Mouse (Mus musculus): ENCODE results near the gene Tmbim4.

Tmbim4 gene

GRCm38 (mm10) chr10:120201131-120201921, at the start of gene Tmbim4:
Tmbim4 (plus strand) TSS chr10:120201590.
- peak; percentile 72 for DNase-seq (ENCODE audit: low read depth, low spot score)

GRCm38 (mm10) chr10:120151672-120152071, 49.7 kb upstream of the Tmbim4 start:
- DNase-seq (ENCODE audit: low read depth, low spot score), result no peak

- no peak for DNase-seq (ENCODE audit: low read depth, low spot score)
Observed at GRCm38 (mm10) chr10:120153911-120154310, 47.5 kb upstream of the Tmbim4 start.

- no peak for DNase-seq (ENCODE audit: low read depth, low spot score)
Observed at GRCm38 (mm10) chr10:120160533-120160932, 40.9 kb upstream of the Tmbim4 start.

GRCm38 (mm10) chr10:120162840-120163239, 38.5 kb upstream of the Tmbim4 start:
- DNase-seq (ENCODE audit: low read depth, low spot score), result no peak

- no peak for DNase-seq (ENCODE audit: low read depth, low spot score)
Observed at GRCm38 (mm10) chr10:120163490-120163889, 37.9 kb upstream of the Tmbim4 start.

GRCm38 (mm10) chr10:120164931-120165792, 36.2 kb upstream of the Tmbim4 start:
- DNase-seq (ENCODE audit: low read depth, low spot score), result no peak

GRCm38 (mm10) chr10:120165793-120166503, 35.4 kb upstream of the Tmbim4 start:
- no peak for DNase-seq (ENCODE audit: low read depth, low spot score)

- no peak for DNase-seq (ENCODE audit: low read depth, low spot score)
Observed at GRCm38 (mm10) chr10:120168070-120168469, 33.3 kb upstream of the Tmbim4 start.

GRCm38 (mm10) chr10:120169064-120169463, 32.3 kb upstream of the Tmbim4 start:
- no peak for DNase-seq (ENCODE audit: low read depth, low spot score)

GRCm38 (mm10) chr10:120169841-120170240, 31.5 kb upstream of the Tmbim4 start:
- no peak for DNase-seq (ENCODE audit: low read depth, low spot score)

GRCm38 (mm10) chr10:120170277-120170676, 31.1 kb upstream of the Tmbim4 start:
- no peak for DNase-seq (ENCODE audit: low read depth, low spot score)

- DNase-seq (ENCODE audit: low read depth, low spot score), result no peak
Observed at GRCm38 (mm10) chr10:120171340-120171739, 30.1 kb upstream of the Tmbim4 start.

- DNase-seq (ENCODE audit: low read depth, low spot score), result no peak
Observed at GRCm38 (mm10) chr10:120174192-120174705, 27.1 kb upstream of the Tmbim4 start.

GRCm38 (mm10) chr10:120182887-120183286, 18.5 kb upstream of the Tmbim4 start:
- peak; percentile 58 for DNase-seq (ENCODE audit: low read depth, low spot score)

GRCm38 (mm10) chr10:120183342-120183741, 18.0 kb upstream of the Tmbim4 start:
- DNase-seq (ENCODE audit: low read depth, low spot score), result no peak

- no peak for DNase-seq (ENCODE audit: low read depth, low spot score)
Observed at GRCm38 (mm10) chr10:120188513-120188912, 12.9 kb upstream of the Tmbim4 start.

- peak; percentile 35 for DNase-seq (ENCODE audit: low read depth, low spot score)
Observed at GRCm38 (mm10) chr10:120189276-120189675, 12.1 kb upstream of the Tmbim4 start.

GRCm38 (mm10) chr10:120189782-120190181, 11.6 kb upstream of the Tmbim4 start:
- DNase-seq (ENCODE audit: low read depth, low spot score), result no peak

- peak; percentile 35 for DNase-seq (ENCODE audit: low read depth, low spot score)
Observed at GRCm38 (mm10) chr10:120191165-120191564, 10.2 kb upstream of the Tmbim4 start.

- no peak for DNase-seq (ENCODE audit: low read depth, low spot score)
Observed at GRCm38 (mm10) chr10:120192278-120192677, 9.1 kb upstream of the Tmbim4 start.

- DNase-seq (ENCODE audit: low read depth, low spot score), result peak; percentile 80
Observed at GRCm38 (mm10) chr10:120193255-120193654, 8.1 kb upstream of the Tmbim4 start.

Data from CD4-positive, CD25-positive, alpha-beta regulatory T cell, adult 2 months (primary cell).